Mouse (Mus musculus): Measurements from ENCODE around the gene Tada2b.
A peak's percentile ranks its signal among the peaks of the same experiment; 100 is the strongest.

Gene Tada2b

DNA sequence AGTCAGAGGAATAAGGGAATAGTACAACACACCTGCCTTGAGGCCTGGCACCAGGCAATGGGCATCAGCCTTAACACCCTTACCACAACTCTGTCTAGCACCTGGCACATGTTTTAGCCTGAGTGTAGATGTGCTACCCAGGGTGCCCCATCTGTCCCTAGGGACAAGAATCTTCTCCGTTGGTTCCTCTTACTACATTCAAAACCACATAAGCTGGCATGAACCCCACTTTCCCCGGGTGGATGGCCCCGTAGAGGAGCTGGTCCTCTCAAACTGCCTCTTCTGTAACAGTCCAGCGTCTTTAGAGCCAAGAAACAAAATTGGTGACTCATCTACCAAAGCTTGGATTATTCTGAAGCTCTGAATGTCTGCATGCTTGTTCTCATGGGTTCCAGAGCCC, 3.7 kb downstream of the Tada2b start:
- no peak for DNase-seq (ENCODE audit: low read depth)

DNA sequence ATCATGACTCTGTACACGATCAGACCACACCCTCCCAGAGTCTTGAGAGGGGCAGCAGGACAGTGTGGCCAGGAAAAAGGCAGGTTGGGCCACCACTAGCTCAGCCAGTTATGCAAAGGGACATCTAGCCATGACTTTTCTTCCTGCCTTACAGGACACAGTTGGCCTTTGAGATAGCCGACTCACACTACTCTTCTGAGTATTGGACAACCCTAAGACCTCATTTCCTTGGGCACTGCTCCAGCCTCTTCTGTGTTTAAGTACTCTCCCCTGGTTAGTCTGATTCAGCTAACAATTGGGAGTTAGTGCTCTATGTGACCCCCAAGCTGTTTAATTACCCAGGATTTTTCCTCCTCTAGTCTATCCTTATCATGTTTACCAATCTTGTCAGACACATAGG, 4.3 kb downstream of the Tada2b start:
- DNase-seq (ENCODE audit: low read depth), result no peak

DNA sequence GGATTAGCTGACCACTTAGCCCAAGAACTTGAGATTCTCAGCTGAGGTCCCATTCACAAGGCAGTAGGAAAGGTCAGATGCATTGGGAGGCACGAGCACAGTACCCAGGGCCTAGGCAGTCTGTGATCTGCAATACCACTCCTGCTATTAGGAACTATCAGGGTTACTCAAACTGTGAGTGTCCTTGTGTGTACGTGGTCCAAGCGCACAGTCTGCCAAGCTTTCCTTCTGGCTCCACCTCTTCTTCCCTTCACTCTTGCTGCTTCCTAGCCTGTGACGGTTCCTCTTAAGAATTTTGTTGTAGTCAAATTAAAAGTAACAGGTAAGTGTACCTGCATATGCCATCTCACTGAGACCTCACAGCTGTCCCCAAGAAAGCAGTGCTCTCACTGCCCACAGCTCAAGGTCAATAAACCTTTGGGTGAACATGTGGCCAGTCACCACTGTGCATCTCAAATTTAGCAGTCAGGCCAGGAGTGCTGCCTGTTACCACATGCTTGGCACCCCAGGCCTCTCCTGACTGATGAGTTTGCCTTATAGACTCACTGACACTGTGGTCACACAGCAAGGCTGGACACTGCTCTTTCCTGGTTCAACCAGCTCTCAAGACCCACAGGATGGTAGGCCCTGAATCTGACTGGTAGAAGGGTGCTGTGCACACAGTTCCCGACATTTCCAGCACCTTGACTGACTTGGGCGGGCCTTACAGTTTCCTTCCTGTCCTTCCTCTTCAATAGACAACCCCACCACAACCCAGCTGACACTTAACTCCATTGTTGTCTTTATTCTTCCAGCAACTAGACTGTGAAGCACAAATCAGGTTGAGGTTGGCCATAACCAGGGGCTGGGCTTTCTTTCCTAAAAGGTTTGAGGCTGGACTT, 5.3 kb downstream of the Tada2b start:
- no peak for DNase-seq (ENCODE audit: low read depth)

DNA sequence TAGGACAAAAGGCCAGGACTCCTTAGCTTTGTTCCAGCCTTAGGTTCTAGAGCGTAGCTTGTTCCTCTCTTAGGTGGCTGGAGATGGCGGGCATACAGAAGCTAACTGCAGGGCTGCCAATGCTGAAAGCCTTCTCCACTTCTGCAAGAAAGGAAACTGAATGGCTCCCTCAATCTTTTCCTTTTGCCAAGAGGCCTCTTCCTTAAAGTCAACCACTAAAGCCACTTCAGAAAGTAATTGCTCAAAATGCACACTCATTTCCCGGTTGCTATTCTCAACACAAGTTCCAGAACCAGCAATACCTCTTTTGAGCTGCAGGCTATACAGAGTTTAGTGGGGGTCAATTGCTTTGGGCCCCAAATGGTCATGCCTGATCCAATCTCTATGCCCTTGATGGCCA, 6.6 kb downstream of the Tada2b start:
- no peak for DNase-seq (ENCODE audit: low read depth)

DNA sequence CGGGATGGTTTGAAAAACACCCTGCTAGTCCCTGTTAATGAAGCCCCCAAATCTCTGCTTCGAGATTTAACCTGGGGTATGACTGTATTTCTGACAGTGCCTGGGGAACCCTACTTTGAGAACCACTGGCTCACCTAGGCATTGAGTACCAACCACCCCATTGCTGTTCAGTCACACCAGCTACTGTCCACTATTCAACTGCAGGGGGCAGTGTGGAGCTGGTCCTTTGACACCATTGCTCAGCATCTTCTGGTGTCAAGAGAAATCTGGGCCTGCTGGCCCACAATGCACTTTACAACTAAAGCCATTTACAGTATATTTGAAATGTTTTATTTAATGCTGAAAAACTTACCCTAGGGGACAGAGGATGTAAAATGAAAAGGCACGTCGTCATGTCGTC, 9.8 kb downstream of the Tada2b start:
- peak; percentile 85 for DNase-seq (ENCODE audit: low read depth)

DNA sequence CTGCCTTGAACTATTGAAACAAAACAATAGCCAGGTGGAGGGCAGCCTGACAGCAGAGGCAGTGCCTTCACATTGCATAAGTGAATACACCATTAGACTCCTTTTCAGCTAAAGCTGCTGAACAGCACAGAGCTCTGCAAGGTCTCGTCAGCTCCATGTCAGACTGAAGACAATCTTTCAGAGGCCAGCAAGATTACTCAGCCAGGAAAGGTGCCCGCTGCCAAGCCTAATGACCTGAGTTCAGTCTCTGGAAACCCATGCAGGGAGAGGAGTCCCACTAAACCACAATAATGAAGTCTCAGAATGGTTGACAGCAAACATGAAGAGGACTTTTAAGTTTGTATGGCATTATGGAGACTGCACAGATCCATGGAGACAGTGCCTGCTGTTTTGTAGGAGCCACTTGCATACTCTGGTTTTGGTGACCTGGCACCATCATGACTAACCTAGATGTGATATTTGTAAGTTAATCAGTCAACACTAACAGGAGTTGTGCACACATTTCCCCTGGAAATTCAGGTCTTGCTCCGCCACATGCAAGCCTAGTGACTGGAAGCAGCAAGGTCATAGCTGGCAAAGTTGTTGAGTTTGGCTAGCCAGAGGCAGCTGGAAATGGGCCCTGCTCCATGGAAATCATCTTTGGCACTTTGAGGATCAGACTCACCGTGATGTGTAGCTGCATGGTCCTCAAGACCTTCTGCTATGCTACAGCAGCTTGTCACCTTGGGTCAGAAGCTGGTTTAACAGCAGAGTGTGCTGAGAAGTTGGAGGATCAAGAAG, 11.0 kb downstream of the Tada2b start:
- DNase-seq (ENCODE audit: low read depth), result no peak

DNA sequence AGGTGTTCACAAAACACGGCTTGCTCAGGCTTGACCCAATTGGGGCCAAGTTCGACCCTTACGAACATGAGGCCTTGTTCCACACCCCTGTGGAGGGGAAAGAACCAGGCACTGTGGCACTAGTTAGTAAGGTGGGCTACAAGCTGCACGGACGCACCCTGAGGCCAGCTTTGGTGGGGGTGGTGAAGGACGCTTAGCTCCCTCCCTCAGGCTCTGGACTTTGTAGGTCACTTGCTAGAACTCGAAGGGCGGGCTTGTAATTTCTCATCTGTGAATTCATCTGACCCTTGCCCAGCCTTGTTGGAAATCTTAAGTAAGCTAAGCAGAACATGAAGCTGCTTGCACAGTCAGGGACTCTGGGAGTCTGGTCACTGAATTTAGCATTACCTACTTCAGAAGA, 12.9 kb downstream of the Tada2b start:
- DNase-seq (ENCODE audit: low read depth), result no peak

DNA sequence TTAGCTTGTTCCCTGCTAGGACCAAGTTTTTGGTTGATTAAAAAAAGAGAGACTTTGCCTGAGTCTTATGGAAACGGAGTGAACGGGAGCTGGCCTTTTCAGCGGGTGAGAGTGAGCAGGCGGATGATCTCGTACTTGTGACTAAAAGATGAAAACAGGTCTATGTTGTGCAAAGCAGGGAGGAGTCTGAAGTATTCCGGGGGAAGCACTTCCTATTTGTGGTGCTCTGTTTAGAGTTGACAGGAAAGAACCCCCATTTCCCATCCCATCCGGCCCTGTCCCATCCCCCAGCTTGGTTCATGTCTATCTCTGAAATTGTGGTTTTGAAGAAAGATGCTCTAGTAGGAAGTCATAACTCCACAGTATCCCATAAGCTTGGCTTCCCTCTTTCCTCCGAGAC, 18.2 kb downstream of the Tada2b start:
- DNase-seq (ENCODE audit: low read depth), result no peak

DNA sequence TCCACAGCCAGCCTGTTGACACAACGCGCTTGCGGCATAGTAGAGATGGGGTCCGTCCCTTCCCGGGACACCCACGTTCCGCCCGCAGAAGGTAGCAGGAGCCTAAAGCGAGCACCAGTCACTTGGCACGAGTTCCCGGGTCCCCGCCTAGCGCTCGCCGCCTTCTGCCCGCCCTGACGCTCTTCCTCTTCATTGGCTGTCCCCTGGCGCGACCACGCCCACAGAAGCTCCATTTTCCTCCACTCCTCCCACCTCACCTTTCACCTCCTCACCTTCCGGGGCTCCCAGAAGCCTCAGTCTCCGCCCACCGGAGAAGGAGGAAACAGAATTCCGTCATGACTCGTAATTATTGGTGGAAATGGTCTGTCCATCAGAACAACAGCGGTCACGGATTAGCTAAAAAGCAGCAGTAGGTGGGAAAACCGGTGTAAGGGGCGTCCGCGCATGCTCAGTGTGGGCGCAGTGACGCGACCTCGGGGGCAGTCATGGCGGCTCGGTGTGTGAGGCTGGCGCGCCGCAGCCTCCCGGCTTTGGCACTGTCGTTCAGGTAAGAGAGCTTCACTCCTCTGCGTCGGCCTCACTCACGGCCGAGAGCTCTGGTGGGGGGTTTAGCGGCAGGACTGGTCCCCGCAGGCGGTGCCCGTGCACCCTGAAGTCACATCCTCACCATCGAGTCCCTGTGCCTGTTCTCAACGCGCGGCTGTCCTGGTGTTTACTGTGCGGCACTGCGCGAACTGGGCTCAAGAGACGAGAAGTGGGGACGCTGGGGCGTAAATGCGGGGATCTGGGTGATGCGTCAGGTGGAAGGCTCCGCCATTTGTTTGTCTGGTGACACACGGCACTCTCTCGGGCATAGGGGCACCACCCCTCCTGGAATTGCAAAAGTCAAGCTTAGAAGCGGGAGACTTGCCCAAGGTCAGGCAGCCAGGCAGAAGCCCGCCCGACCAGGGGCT, 19.1 kb downstream of the Tada2b start, which contains the start of gene Grpel1:
Grpel1 (plus strand) TSS at position 290 of the 953 bp plus-strand sequence.
- peak; percentile 100 for DNase-seq (ENCODE audit: low read depth)

DNA sequence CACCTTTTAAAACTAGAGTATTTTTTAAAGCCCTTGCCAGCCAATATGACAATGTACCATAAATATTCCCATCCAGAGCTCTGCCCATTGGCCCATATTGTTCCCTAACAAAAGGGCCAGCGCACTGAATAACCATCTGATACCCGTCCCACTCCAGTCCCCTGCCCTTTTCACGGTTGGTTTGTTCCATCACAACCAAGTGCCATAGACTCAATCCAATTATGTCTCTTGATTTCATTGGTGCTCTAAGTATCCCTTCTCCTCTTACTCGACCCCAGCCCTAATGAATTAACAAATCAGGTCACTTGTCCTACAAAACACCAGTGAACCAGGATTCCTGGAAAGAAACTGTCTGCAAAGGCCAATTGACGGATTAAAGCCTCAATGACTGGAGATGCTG, 20.7 kb downstream of the Tada2b start:
- no peak for DNase-seq (ENCODE audit: low read depth)

DNA sequence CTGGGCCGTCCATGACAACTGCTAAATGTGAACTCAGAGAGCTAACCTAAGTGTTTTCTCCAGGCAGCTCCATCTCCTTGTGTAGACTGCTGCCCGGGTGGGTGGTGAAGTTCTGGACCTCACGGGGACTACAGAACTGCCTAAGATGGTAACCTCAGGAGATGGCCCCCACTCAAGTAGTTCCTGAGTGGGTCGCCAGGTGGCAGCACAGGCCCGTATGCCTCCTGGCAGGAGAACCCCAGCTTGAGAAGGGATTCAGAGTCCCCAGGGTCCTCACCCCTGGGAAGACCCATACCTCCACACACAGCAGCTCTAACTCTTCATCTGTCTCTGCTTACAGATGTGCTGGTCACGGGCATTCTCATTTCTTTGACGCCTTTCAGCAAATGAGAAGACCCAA, 21.3 kb downstream of the Tada2b start:
- peak; percentile 74 for DNase-seq (ENCODE audit: low read depth)

DNA sequence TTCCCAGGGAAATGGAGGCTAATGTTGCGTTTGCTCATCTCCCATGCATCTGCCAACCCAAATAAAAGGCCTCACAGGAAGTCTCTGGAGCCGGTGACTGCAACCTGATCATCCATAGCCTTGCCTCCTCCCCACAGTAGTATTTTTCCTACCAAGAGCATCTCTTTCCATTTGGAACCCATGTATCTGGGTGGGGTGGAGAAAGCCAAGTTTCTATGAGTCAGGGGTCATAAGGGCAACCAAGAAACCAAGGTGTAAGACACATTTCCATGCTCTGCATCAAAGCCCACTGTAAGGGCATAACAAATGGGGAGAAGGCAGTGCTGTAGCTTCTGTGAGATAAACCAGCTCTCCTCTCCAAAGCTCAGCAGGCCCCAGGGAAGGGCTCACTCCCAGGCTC, 22.9 kb downstream of the Tada2b start:
- DNase-seq (ENCODE audit: low read depth), result no peak

DNA sequence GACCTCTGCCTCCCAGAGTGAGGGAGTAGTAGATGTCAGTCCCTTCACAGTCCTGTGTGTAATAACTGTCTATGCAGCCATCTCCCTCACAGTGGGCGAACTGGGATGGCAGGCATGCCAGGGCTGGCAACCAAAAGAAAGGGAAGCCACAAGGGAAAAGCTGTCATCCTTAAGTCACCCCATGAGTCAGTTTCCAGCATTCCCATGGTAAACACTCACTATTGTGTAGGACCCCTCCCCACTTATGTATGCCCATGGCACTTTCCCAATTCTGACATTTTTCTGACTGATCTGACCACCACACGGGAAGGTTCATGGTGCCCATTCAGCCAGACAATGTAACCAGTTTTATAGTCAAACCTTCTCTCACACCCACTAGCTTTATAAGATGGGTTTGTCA, 23.4 kb downstream of the Tada2b start:
- DNase-seq (ENCODE audit: low read depth), result no peak

DNA sequence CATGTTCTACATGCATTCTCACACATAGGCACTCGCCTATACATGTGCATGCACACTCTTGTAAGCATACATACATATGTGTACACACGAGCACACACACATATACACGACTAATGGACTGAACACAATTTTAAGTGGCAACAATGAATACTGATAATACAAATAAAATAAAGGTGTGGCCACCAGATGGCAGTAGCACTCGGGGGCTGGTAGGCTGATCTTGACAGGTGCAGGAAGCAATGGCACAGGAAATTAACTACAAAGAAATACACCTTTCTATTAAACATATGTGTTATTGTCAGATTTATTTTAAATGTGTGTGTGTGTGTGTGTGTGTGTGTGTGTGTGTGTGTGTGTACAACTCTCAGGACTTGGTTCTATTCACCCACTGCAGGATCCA, 25.2 kb downstream of the Tada2b start:
- peak; percentile 40 for DNase-seq (ENCODE audit: low read depth)

DNA sequence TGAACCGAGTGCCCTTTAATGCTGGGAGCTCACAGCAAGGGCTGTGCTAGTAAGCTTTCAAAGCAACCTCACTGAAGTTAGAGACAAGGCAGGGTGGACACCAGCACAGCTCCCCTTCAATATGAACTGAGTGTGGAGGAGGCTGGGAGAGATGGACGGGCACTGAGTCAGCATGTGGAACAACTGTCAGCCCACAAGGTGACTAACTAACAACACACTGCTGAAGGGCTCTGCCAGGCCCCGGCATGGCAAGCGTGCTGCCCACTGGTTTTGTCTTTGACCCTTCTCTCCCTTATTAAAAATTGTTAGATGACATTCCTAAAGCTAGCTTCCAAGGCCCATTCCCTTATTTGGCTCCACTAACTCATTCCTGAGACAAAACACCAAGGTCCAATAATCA, 26.4 kb downstream of the Tada2b start:
- no peak for DNase-seq (ENCODE audit: low read depth)

DNA sequence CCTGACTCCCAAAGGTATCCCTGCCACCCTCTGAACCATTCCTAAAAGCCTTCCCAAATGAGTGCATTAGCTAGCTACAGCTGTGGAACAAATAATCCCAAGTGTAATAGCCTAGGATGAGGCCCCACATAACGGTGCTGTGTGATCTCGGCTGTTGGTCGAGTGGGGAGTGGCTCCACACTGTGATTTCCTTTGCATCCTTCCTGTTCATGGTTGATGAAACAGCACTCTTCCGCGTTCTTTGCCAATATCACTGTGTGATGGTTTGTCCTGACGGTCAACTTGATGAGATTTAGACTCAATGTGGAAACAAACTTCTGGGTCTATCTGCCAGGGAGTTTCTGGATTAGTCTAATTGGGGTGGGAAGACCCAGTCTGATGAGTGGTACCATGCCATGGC, 31.3 kb downstream of the Tada2b start:
- DNase-seq (ENCODE audit: low read depth), result no peak

DNA sequence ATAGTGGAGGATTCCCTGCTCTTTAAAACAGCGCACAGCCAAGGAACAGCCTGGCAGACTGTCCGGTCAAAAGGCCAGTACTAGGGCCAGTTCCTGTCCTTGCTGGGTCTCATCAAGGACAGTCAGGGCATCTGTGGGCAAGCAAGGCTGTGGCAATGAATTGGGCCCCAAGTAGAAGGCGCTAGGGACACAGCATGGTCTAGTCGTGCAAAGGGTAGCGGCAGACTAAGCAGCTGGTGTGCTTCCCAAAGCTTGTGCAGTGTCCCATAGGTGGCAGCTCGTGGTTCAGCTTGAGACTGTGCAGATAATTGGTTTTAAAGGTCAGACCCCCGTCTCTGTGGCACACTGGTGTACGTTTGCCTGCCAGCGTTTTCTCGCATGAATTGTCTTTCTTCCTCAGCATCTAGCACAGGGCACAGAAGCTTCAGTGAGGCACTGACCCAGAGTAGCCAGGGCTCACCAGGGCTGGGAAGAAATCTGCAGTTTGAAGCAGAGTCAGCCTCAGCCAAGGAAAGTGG, 32.2 kb downstream of the Tada2b start:
- DNase-seq (ENCODE audit: low read depth), result no peak

DNA sequence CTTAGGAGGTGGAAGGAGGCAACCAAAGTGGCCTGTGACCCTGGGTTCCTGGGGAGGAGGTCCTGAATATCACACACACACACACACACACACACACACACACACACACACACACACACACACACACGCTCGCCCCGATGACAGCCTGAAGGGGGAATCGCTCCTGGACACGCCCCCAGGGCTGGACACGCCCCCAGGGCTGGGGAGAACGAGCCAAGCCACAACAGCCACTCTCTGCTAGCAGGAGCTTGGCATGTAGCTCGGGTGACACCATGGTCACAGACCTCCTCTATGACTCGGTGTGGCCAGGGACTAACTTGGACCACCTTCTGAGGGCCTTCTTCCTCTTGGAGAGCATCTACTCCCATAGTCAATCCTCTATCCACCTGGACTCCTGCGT, 33.0 kb downstream of the Tada2b start:
- no peak for DNase-seq (ENCODE audit: low read depth)

DNA sequence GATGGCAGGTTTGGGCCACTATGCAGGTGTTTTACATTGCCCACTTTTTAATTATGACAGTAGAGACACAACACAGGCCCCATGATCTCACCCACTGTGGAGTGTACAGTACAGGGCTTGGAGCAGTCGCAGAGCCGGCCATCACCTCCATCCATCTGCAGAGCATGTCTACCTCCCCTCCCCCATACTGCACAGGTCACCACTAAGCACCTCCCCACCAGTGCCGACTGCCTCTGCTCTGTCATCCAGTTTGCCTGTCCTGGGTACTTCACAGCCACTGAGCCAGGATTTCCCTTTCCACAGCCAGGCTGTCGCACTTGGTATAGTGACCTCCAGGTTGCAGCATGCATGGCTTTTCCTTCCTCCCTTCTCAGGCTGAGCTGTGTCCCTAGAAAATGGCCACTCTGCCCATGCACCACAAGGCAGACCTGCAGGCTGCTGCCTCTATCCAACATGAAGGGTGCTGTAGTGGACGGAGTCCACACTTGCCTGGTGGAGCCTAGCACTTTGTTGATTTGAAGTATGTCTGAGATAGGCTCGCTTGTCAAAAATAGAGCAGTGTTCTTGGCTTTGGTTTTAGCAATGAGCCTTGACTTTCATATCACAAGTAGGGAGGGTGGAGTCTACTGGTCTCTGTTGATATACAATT, 34.3 kb downstream of the Tada2b start:
- no peak for DNase-seq (ENCODE audit: low read depth)

DNA sequence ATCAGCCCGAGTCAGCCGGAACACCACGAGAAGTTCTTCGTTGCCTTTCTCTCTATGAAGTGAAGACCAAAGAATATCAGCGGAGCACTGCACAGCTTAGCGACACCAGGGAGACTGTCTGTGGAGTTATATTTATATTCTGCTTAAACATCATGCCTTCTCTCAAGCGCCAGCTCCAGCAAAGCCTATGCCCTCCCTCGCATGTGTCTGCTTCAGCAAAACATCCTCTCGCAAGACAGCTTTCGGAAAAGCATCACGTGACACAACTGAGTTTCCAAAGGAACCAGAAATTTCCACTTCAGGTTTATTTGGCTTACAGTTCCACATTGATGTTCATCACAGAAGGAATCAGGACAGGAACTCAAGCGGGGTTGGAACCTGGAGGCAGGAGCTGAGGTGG, 36.2 kb downstream of the Tada2b start:
- DNase-seq (ENCODE audit: low read depth), result no peak

DNA sequence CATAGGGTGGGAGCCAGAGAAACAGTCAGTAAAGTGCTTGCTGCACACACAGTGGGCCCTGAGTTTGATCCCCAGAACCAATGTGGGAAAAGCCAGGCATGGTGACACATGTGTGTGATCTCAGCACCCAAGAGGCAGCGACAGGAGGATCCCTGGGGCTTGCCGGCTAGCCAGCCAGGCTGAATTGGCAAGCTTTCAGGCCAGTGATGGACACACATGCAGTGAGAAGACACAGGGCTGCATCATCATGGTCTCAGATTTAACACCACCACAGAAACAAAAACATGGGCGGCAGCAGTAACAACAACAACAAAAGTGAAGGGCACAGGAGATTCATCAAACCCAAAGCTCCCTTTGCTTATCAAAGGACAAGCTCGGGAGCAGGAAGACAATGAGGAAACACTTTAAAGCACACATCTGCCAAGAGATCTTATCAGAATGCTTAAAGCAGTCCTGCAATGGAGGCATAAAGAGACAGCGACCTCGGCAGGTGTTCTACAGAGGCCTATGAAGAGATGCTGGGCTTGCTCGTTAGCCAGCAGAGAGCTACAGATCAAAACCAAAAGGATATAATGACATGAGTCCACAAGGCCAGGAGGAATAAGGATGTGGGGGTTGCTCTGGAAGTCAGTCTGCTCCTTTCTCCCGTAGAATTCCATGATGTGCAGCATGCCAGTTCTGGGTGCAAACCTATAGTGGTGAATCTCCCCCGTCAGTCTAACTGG, 37.8 kb downstream of the Tada2b start:
- DNase-seq (ENCODE audit: low read depth), result no peak
